Mouse (Mus musculus) spleen, adult 2 months (tissue): Measurements from ENCODE around the gene Ddx55.

Experiments
- CTCF ChIP-seq: fragments of 200-500 bp; IDR thresholded peaks from 2 replicates; pipeline ENCODE4 v1.5.1; 2011; ENCODE audit warnings: mild to moderate bottlenecking, inconsistent platforms; ENCODE audit not compliant: insufficient read depth, insufficient read length, insufficient replicate concordance; ENCODE audit errors: extremely low read depth
- POLR2A ChIP-seq: fragments of 200-500 bp; IDR thresholded peaks from 2 replicates; pipeline ENCODE4 v1.6.1; 2011; ENCODE audit warnings: low read depth, low read length, inconsistent platforms

DNA sequence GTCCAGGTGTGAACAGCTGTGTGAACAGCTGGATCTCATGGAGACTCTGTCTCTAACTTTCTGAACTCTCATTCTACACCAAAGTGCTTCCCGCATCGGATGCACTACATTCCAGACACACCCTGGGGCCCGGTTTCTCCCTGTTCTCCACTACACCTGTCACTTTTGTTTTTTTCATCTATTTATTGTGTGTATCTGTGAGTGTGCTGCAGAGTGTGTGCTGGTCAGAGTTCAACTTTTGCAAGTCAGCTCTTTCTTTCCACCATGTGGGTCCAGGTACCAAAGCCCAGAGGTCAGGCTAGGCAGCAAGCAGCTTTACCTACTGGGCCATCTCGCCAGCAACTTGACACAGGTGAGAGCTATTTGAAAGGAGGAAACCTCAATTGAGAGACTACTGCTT is 47.4 kb upstream of the Ddx55 start:
- TF ChIP-seq POLR2A (no peak), CTCF (no peak)
